Mouse (Mus musculus): Measurements from ENCODE around the gene Lpcat1. TPM values are rescaled to one million over a fixed set of nuclear protein-coding genes. Genes with fewer than 3 reads are reported as not detected.

The Lpcat1 gene
- polyA plus RNA-seq, 1 experiment, result not detected

GRCm38 (mm10) chr13:73536403-73536821 is 69.4 kb downstream of the Lpcat1 start, which contains the start of gene Slc6a3:
Slc6a3 (plus strand) TSS chr13:73536747.
- no peak for TF ChIP-seq GATA1 (IDR thresholded peaks at IDR 0.05; ENCODE audit: low read length)

- TF ChIP-seq GATA1 (IDR thresholded peaks at IDR 0.05; ENCODE audit: low read length), result no peak
These were observed 69.8 kb downstream of the Lpcat1 start for GRCm38 (mm10) chr13:73536824-73537223.

- no peak for TF ChIP-seq GATA1 (IDR thresholded peaks at IDR 0.05; ENCODE audit: low read length)
These were observed 97.2 kb downstream of the Lpcat1 start for GRCm38 (mm10) chr13:73564201-73564600.

Other genes starting within 250 kb of the Lpcat1 start
- gene Irx4, start 206.7 kb upstream of the Lpcat1 start, polyA plus RNA-seq (2012), result not detected in 2 replicates
- 34.1 and 41.5 TPM in 2 replicates for gene Mrpl36, start 138.7 kb upstream of the Lpcat1 start, polyA plus RNA-seq (2012)
- gene Ndufs6, start 138.7 kb upstream of the Lpcat1 start, polyA plus RNA-seq (2012), result 127 and 144 TPM in 2 replicates
- gene Slc6a3, start 69.5 kb downstream of the Lpcat1 start, polyA plus RNA-seq (2012), result not detected in 2 replicates
- 39.0 and 49.2 TPM in 2 replicates for gene Clptm1l, start 136.8 kb downstream of the Lpcat1 start, polyA plus RNA-seq (2012)
- gene Tert, start 159.7 kb downstream of the Lpcat1 start, polyA plus RNA-seq (2012), result not detected in 2 replicates
- gene Slc6a18, start 210.8 kb downstream of the Lpcat1 start, polyA plus RNA-seq (2012), result not detected in 2 replicates
- gene Slc6a19, start 237.7 kb downstream of the Lpcat1 start, polyA plus RNA-seq (2012), result not detected in 2 replicates